Mouse (Mus musculus): ENCODE measurements around the gene Tsc1. TPM values are rescaled to one million over a fixed set of nuclear protein-coding genes. Genes with fewer than 3 reads are reported as not detected.
A peak's percentile ranks its signal among the peaks of the same experiment; 100 is the strongest.

The Tsc1 gene
- polyA plus RNA-seq, 1 experiment from 2014 or later: 9.8 TPM

DNA sequence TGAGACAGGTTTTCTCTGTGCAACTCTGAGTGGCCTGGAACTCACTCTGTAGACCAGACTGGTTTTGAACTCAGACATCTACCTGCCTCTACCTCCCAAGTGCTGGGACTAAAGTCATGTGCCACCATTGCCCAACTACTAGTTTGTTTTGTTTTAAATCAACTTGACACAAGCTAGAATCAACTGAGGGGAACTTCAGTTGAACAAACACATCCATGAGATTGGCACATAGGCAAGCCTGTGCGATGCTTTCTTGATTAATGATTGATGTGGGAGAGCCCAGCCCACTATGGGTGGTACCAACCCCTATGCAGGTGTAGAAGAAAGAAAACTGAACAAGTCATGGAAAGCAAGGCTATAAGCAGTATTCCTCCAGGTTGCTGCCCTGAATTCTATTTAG, 5.8 kb upstream of the Tsc1 start:
- H3K9me3 ChIP-seq (replicated peaks; ENCODE audit: control insufficient read depth, low read length): no peaks in the 10 kb centered on the region
- no peak overlapping the region for H3K27ac ChIP-seq (ENCODE audit: low read length)
- H3K4me3 ChIP-seq (ENCODE audit: low read depth, low read length): no peak overlapping the region
- H3K36me3 ChIP-seq (ENCODE audit: control insufficient read depth, insufficient read depth): no peaks in the 10 kb centered on the region
- no peak for ATAC-seq (ENCODE audit: low read depth)
- peaks cover 12% of the 10 kb centered on the region for H3K4me1 ChIP-seq (ENCODE audit: control insufficient read depth, low read depth, low read length)
- H3K9ac ChIP-seq (ENCODE audit: low read depth, low read length): no peak overlapping the region
- no peaks in the 10 kb centered on the region for H3K27me3 ChIP-seq (ENCODE audit: control insufficient read depth, insufficient read depth, low read depth, low read length)
- no peak overlapping the region for H3K4me2 ChIP-seq (ENCODE audit: low read depth, low read length)
- 67% methylated on average over 1 of the region's 1 CpGs for WGBS (ENCODE audit: insufficient replicate concordance)

DNA sequence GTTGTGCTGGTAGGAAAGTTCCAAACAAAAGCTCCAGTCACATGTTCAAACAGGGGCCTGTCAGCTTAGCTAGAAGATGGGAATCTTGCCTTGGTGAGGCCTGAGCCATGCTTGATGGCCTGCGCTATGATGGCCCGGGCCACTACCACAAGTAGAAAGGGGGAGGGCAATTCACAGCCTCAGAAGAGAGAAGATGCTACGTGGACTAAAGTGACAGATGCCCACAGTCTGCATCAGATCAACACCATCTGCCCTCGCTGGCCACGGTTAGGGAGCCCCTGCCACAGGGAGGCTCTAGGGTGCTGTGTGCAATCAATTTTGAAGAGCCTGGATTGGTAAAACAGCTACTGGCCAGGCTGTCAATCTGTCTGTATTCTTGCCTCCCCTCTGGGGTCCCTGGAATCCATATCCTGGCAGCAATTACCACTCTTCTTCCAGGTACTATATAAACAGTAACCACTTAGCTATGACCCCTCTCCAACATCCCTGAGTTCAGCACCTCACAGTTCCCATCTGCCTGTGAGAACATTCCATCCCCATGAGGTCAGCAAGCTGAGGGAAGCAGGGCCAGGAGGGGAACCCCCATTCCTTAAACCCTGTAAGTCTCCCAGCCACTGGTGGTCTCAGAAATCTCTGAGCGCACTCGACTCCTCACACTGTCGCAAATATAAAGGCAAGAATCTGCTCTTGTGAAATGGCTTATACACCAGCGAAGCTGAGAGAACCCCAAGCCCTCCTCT, 3.8 kb upstream of the Tsc1 start:
- ATAC-seq (ENCODE audit: low read depth): no peak
- H3K36me3 ChIP-seq (ENCODE audit: control insufficient read depth, insufficient read depth): no peaks in the 10 kb centered on the region

GRCm38 (mm10) chr2:28638352-28638751, 2.7 kb upstream of the Tsc1 start:
- H3K9me3 ChIP-seq (replicated peaks; ENCODE audit: control insufficient read depth, low read length): no peaks in the 10 kb centered on the region
- no peaks in the 10 kb centered on the region for H3K36me3 ChIP-seq (ENCODE audit: control insufficient read depth, insufficient read depth)
- H3K27me3 ChIP-seq (ENCODE audit: control insufficient read depth, insufficient read depth, low read depth, low read length): no peaks in the 10 kb centered on the region
- H3K4me1 ChIP-seq (ENCODE audit: control insufficient read depth, low read depth, low read length): peaks cover 25% of the 10 kb centered on the region
- H3K27ac ChIP-seq (ENCODE audit: low read length): no peak overlapping the region
- ATAC-seq (ENCODE audit: low read depth): no peak
- H3K9ac ChIP-seq (ENCODE audit: low read depth, low read length): no peak overlapping the region
- 0 out of 2 replicates have a peak overlapping the region, but pooled peaks have one; percentile 35 for H3K4me2 ChIP-seq (ENCODE audit: low read depth, low read length)
- no peak overlapping the region for H3K4me3 ChIP-seq (ENCODE audit: low read depth, low read length)
- WGBS (ENCODE audit: insufficient replicate concordance): 40% methylated on average over 9 of the region's 9 CpGs

More for the DNA sequence above, 3.8 kb upstream of the Tsc1 start:
- Histone ChIP-seq H3K27ac (ENCODE audit: low read length) (no peak overlapping the region), H3K4me1 (ENCODE audit: control insufficient read depth, low read depth, low read length) (peaks cover 23% of the 10 kb centered on the region), H3K27me3 (ENCODE audit: control insufficient read depth, insufficient read depth, low read depth, low read length) (no peaks in the 10 kb centered on the region), H3K4me2 (ENCODE audit: low read depth, low read length) (no peak overlapping the region), H3K9ac (ENCODE audit: low read depth, low read length) (no peak overlapping the region), H3K4me3 (ENCODE audit: low read depth, low read length) (no peak overlapping the region), H3K9me3 (replicated peaks; ENCODE audit: control insufficient read depth, low read length) (no peaks in the 10 kb centered on the region)
- 72% methylated on average over 9 of the region's 9 CpGs for WGBS (ENCODE audit: insufficient replicate concordance)

- H3K27me3 ChIP-seq (ENCODE audit: control insufficient read depth, insufficient read depth, low read depth, low read length): no peaks in the 10 kb centered on the region
- H3K36me3 ChIP-seq (ENCODE audit: control insufficient read depth, insufficient read depth): no peaks in the 10 kb centered on the region
- H3K27ac ChIP-seq (ENCODE audit: low read length): no peak overlapping the region
- no peaks in the 10 kb centered on the region for H3K9me3 ChIP-seq (replicated peaks; ENCODE audit: control insufficient read depth, low read length)
- H3K4me1 ChIP-seq (ENCODE audit: control insufficient read depth, low read depth, low read length): peaks cover 25% of the 10 kb centered on the region
- no peak overlapping the region for H3K9ac ChIP-seq (ENCODE audit: low read depth, low read length)
- WGBS (ENCODE audit: insufficient replicate concordance): 13% methylated on average over 9 of the region's 9 CpGs
- peak overlapping the region; percentile 35 for H3K4me2 ChIP-seq (ENCODE audit: low read depth, low read length)
- ATAC-seq (ENCODE audit: low read depth): no peak
- no peak overlapping the region for H3K4me3 ChIP-seq (ENCODE audit: low read depth, low read length)
Observed at GRCm38 (mm10) chr2:28638886-28639285, 2.1 kb upstream of the Tsc1 start.

DNA sequence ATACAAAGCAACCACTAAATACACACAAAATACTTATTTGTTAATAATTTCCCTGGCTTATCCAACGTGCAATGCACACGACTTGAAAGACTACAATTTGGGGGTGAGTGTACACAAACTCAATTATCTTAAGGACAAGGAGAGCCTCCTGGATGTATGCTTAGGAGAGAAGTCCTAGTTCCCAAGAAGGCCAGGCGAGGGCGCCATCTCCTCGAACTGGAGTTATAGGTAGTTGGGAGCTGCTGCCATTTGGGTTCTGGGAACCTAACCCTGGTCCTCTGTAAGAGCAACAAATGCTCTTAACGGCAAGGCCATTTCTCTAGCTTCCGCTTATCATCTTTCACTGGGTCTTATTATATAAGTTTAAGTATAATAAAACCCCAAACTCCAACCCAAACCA, 1.2 kb upstream of the Tsc1 start:
- Histone ChIP-seq H3K4me3 (ENCODE audit: low read depth, low read length) (no peak overlapping the region), H3K27me3 (ENCODE audit: control insufficient read depth, insufficient read depth, low read depth, low read length) (no peaks in the 10 kb centered on the region), H3K4me1 (ENCODE audit: control insufficient read depth, low read depth, low read length) (peaks cover 25% of the 10 kb centered on the region), H3K4me2 (ENCODE audit: low read depth, low read length) (no peak overlapping the region), H3K36me3 (ENCODE audit: control insufficient read depth, insufficient read depth) (no peaks in the 10 kb centered on the region), H3K27ac (ENCODE audit: low read length) (peak overlapping the region; percentile 87; the same call in 1 of the 2 replicates), H3K9ac (ENCODE audit: low read depth, low read length) (no peak overlapping the region), H3K9me3 (replicated peaks; ENCODE audit: control insufficient read depth, low read length) (no peaks in the 10 kb centered on the region)
- 60% methylated on average over 7 of the region's 7 CpGs for WGBS (ENCODE audit: insufficient replicate concordance)
- ATAC-seq (ENCODE audit: low read depth): no peak

- peak overlapping the region; percentile 71 for H3K4me2 ChIP-seq (ENCODE audit: low read depth, low read length)
- H3K4me1 ChIP-seq (ENCODE audit: control insufficient read depth, low read depth, low read length): peaks cover 30% of the 10 kb centered on the region
- no peaks in the 10 kb centered on the region for H3K9me3 ChIP-seq (replicated peaks; ENCODE audit: control insufficient read depth, low read length)
- WGBS (ENCODE audit: insufficient replicate concordance): 1% methylated on average over 41 of the region's 43 CpGs
- H3K4me3 ChIP-seq (ENCODE audit: low read depth, low read length): peak overlapping the region; percentile 90
- H3K9ac ChIP-seq (ENCODE audit: low read depth, low read length): peak overlapping the region; percentile 89
- no peaks in the 10 kb centered on the region for H3K27me3 ChIP-seq (ENCODE audit: control insufficient read depth, insufficient read depth, low read depth, low read length)
- peak; percentile 25 for ATAC-seq (ENCODE audit: low read depth)
- peak overlapping the region; percentile 85 for H3K27ac ChIP-seq (ENCODE audit: low read length)
- no peaks in the 10 kb centered on the region for H3K36me3 ChIP-seq (ENCODE audit: control insufficient read depth, insufficient read depth)
Observed at GRCm38 (mm10) chr2:28641435-28641941, 460 bp downstream of the Tsc1 start.

GRCm38 (mm10) chr2:28643081-28643480, 2.1 kb downstream of the Tsc1 start:
- H3K4me2 ChIP-seq (ENCODE audit: low read depth, low read length): no peak overlapping the region
- H3K36me3 ChIP-seq (ENCODE audit: control insufficient read depth, insufficient read depth): no peaks in the 10 kb centered on the region
- no peak for ATAC-seq (ENCODE audit: low read depth)
- H3K4me1 ChIP-seq (ENCODE audit: control insufficient read depth, low read depth, low read length): peaks cover 30% of the 10 kb centered on the region
- no peak overlapping the region for H3K9ac ChIP-seq (ENCODE audit: low read depth, low read length)
- H3K27me3 ChIP-seq (ENCODE audit: control insufficient read depth, insufficient read depth, low read depth, low read length): no peaks in the 10 kb centered on the region
- no peak overlapping the region for H3K4me3 ChIP-seq (ENCODE audit: low read depth, low read length)
- WGBS (ENCODE audit: insufficient replicate concordance): 87% methylated on average over 3 of the region's 3 CpGs
- H3K27ac ChIP-seq (ENCODE audit: low read length): no peak overlapping the region
- no peaks in the 10 kb centered on the region for H3K9me3 ChIP-seq (replicated peaks; ENCODE audit: control insufficient read depth, low read length)

GRCm38 (mm10) chr2:28650526-28650925, 9.5 kb downstream of the Tsc1 start:
- Histone ChIP-seq H3K4me1 (ENCODE audit: control insufficient read depth, low read depth, low read length) (no peaks in the 10 kb centered on the region), H3K27me3 (ENCODE audit: control insufficient read depth, insufficient read depth, low read depth, low read length) (no peaks in the 10 kb centered on the region)

DNA sequence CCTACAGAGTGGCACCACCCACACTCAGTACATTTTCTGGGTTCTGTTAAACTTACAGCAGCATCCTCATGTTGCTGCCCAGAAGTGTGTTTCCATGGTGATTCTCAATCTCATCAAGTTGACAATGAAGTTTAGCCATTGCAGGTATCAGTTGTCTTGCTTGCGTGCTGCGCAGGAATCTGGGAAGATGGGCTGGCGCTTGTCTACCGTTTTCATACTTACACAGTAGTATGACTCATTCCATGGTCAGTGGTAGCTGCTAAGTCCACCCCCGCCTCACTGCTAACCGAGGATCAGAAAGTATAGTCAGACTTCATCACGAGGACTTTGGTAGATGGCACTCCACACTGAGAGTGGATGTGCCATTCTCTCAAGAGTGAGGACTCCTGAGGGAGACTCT, 12.3 kb downstream of the Tsc1 start:
- H3K4me2 ChIP-seq (ENCODE audit: low read depth, low read length): no peak overlapping the region
- peaks cover 4% of the 10 kb centered on the region; the same call in 1 of the 2 replicates for H3K36me3 ChIP-seq (ENCODE audit: control insufficient read depth, insufficient read depth)
- no peak overlapping the region for H3K4me3 ChIP-seq (ENCODE audit: low read depth, low read length)
- H3K27ac ChIP-seq (ENCODE audit: low read length): no peak overlapping the region
- no peaks in the 10 kb centered on the region for H3K27me3 ChIP-seq (ENCODE audit: control insufficient read depth, insufficient read depth, low read depth, low read length)
- no peak for ATAC-seq (ENCODE audit: low read depth)
- H3K4me1 ChIP-seq (ENCODE audit: control insufficient read depth, low read depth, low read length): no peaks in the 10 kb centered on the region
- WGBS (ENCODE audit: insufficient replicate concordance): 85% methylated on average over 7 of the region's 7 CpGs
- H3K9me3 ChIP-seq (replicated peaks; ENCODE audit: control insufficient read depth, low read length): no peaks in the 10 kb centered on the region
- H3K9ac ChIP-seq (ENCODE audit: low read depth, low read length): no peak overlapping the region

More at GRCm38 (mm10) chr2:28650526-28650925, 9.5 kb downstream of the Tsc1 start:
- Histone ChIP-seq H3K4me3 (ENCODE audit: low read depth, low read length) (no peak overlapping the region), H3K4me2 (ENCODE audit: low read depth, low read length) (no peak overlapping the region), H3K9me3 (replicated peaks; ENCODE audit: control insufficient read depth, low read length) (no peaks in the 10 kb centered on the region), H3K36me3 (ENCODE audit: control insufficient read depth, insufficient read depth) (no peaks in the 10 kb centered on the region), H3K9ac (ENCODE audit: low read depth, low read length) (no peak overlapping the region), H3K27ac (ENCODE audit: low read length) (no peak overlapping the region)
- no peak for ATAC-seq (ENCODE audit: low read depth)

All from liver, embryonic 16.5 days (tissue).